Mouse (Mus musculus) lung, embryonic 14.5 days (tissue): ENCODE results near the gene Wnk2. TPM values are rescaled to one million over a fixed set of nuclear protein-coding genes. Genes with fewer than 3 reads are reported as not detected.

ENCODE experiments used
- ATAC-seq: fragments of 200-750 bp; cut with Nextera tagmentation; 2 replicates; pipeline ENCODE4 v1.8.0; 2017; ENCODE audit warnings: mild to moderate bottlenecking, moderate TSS enrichment, moderate library complexity; ENCODE audit not compliant: insufficient read depth
- DNase-seq: peaks from one replicate; pipeline ENCODE4 v3.0.0-alpha.2; 2015
- H3K27ac ChIP-seq: fragments of 300-500 bp; sonication (generic); 2 replicates; pipeline ENCODE4 v1.5.1; 2014; ENCODE audit warnings: low read depth, mild to moderate bottlenecking, moderate library complexity
- H3K27me3 ChIP-seq: fragments of 300-500 bp; sonication (generic); 2 replicates; pipeline ENCODE4 v1.6.1; 2014; ENCODE audit warnings: low read length, control low read depth; ENCODE audit not compliant: insufficient read depth
- H3K36me3 ChIP-seq: fragments of 300-500 bp; sonication (generic); 2 replicates; pipeline ENCODE4 v1.6.1; 2014; ENCODE audit warnings: control low read depth; ENCODE audit not compliant: insufficient read depth
- H3K4me1 ChIP-seq: fragments of 300-500 bp; sonication (generic); 2 replicates; pipeline ENCODE4 v1.6.1; 2014; ENCODE audit warnings: antibody characterized with exemption, control low read depth; ENCODE audit not compliant: insufficient read depth
- H3K4me2 ChIP-seq: fragments of 300-500 bp; sonication (generic); 2 replicates; pipeline ENCODE4 v1.6.1; 2014; ENCODE audit warnings: mild to moderate bottlenecking
- H3K4me3 ChIP-seq: fragments of 300-500 bp; sonication (generic); 2 replicates; pipeline ENCODE4 v1.5.1; 2014; ENCODE audit warnings: low read depth, low read length
- H3K9ac ChIP-seq: fragments of 300-500 bp; sonication (generic); 2 replicates; pipeline ENCODE4 v1.6.1; 2014
- H3K9me3 ChIP-seq: fragments of 300-500 bp; sonication (generic); 2 replicates; pipeline ENCODE4 v1.6.1; 2016; ENCODE audit warnings: low read depth, low read length, control low read depth
- CTCF ChIP-seq: IDR thresholded peaks from 2 replicates; pipeline ENCODE4 v1.5.1; 2016; ENCODE audit warnings: antibody characterized with exemption, low read depth
- WGBS: fragments of 180-500 bp; shearing (Covaris S2); extraction: QIAGEN DNeasy Blood & Tissue Kit; methylation state at CpG from one replicate; pipeline ENCODE4 v1.1.7; 2014; 5-methylcytosine and 5-hydroxymethylcytosine counted together
- polyA plus RNA-seq: library from polyadenylated mRNA; unstranded; fragments of >200 nt; fragmentation: Nextera tagmentation; extraction: Ambion mirVana; gene quantifications from 2 replicates; pipeline ENCODE4 v1.2.1, GENCODE M21; 2014

Wnk2 gene
- polyA plus RNA-seq, 1 experiment from 2014 or later, result 1.8 TPM

GRCm38 (mm10) chr13:49154621-49155020 is 6.8 kb upstream of the Wnk2 start:
- no peaks in the 10 kb centered on the region for H3K27me3 ChIP-seq
- 52% methylated on average over 7 of the region's 7 CpGs for WGBS
- no peak overlapping the region for H3K27ac ChIP-seq
- H3K36me3 ChIP-seq, result no peaks in the 10 kb centered on the region
- H3K9me3 ChIP-seq, result no peaks in the 10 kb centered on the region
- ATAC-seq, result no peak
- no peak overlapping the region for H3K4me3 ChIP-seq
- no peaks in the 10 kb centered on the region for H3K4me1 ChIP-seq
- no peak for DNase-seq
- no peak overlapping the region for H3K9ac ChIP-seq
- TF ChIP-seq CTCF, result no peak
- no peak overlapping the region for H3K4me2 ChIP-seq

- DNase-seq, result no peak
- no peak overlapping the region for H3K9ac ChIP-seq
- H3K9me3 ChIP-seq, result no peaks in the 10 kb centered on the region
- no peak for TF ChIP-seq CTCF
- H3K27me3 ChIP-seq, result 0 out of 2 replicates have a peak, but pooled peaks cover 5% of the 10 kb centered on the region
- no peak overlapping the region for H3K27ac ChIP-seq
- no peaks in the 10 kb centered on the region for H3K4me1 ChIP-seq
- H3K4me3 ChIP-seq, result no peak overlapping the region
- 66% methylated on average over 10 of the region's 10 CpGs for WGBS
- ATAC-seq, result no peak
- H3K36me3 ChIP-seq, result no peaks in the 10 kb centered on the region
- H3K4me2 ChIP-seq, result no peak overlapping the region
Observed at GRCm38 (mm10) chr13:49154028-49154427, 6.2 kb upstream of the Wnk2 start.

- no peak for TF ChIP-seq CTCF
- no peak for DNase-seq
- no peak overlapping the region for H3K4me3 ChIP-seq
- H3K9me3 ChIP-seq, result no peaks in the 10 kb centered on the region
- H3K36me3 ChIP-seq, result no peaks in the 10 kb centered on the region
- no peak overlapping the region for H3K27ac ChIP-seq
- 77% methylated on average over 4 of the region's 4 CpGs for WGBS
- no peak for ATAC-seq
- no peak overlapping the region for H3K4me2 ChIP-seq
- no peaks in the 10 kb centered on the region; the same call in 1 of the 2 replicates for H3K4me1 ChIP-seq
- peaks cover 50% of the 10 kb centered on the region for H3K27me3 ChIP-seq
- no peak overlapping the region for H3K9ac ChIP-seq
Observed at GRCm38 (mm10) chr13:49148687-49149086, 873 bp upstream of the Wnk2 start.

GRCm38 (mm10) chr13:49147007-49147857 is 582 bp downstream of the Wnk2 start:
- Histone ChIP-seq H3K4me1 (no peaks in the 10 kb centered on the region; the same call in 1 of the 2 replicates), H3K4me3 (peak overlapping the region; percentile 64), H3K27ac (no peak overlapping the region), H3K9me3 (no peaks in the 10 kb centered on the region), H3K27me3 (peaks cover 50% of the 10 kb centered on the region), H3K36me3 (no peaks in the 10 kb centered on the region), H3K9ac (peak overlapping the region; percentile 58), H3K4me2 (peak overlapping the region; percentile 96)
- ATAC-seq (peak; percentile 61), DNase-seq (peak; percentile 40)
- under 1% methylated on average over 93 of the region's 98 CpGs for WGBS
- no peak for TF ChIP-seq CTCF

- H3K9ac ChIP-seq, result peak overlapping the region; percentile 58
- no peaks in the 10 kb centered on the region for H3K9me3 ChIP-seq
- peak overlapping the region; percentile 64 for H3K4me3 ChIP-seq
- no peak for TF ChIP-seq CTCF
- under 1% methylated on average over 39 of the region's 44 CpGs for WGBS
- no peak overlapping the region for H3K27ac ChIP-seq
- peaks cover 50% of the 10 kb centered on the region for H3K27me3 ChIP-seq
- no peaks in the 10 kb centered on the region; the same call in 1 of the 2 replicates for H3K4me1 ChIP-seq
- DNase-seq (peak; percentile 15), ATAC-seq (no peak)
- H3K36me3 ChIP-seq, result no peaks in the 10 kb centered on the region
- H3K4me2 ChIP-seq, result peak overlapping the region; percentile 96
Observed at GRCm38 (mm10) chr13:49146698-49147006, 1.2 kb downstream of the Wnk2 start.

- Histone ChIP-seq H3K27ac (no peak overlapping the region), H3K27me3 (peaks cover 50% of the 10 kb centered on the region), H3K9me3 (no peaks in the 10 kb centered on the region), H3K4me3 (peak overlapping the region; percentile 64), H3K9ac (peak overlapping the region; percentile 58; the same call in 1 of the 2 replicates), H3K36me3 (no peaks in the 10 kb centered on the region), H3K4me1 (no peaks in the 10 kb centered on the region; the same call in 1 of the 2 replicates), H3K4me2 (peak overlapping the region; percentile 96)
- WGBS, result 25% methylated on average over 17 of the region's 17 CpGs
- 0 out of 2 replicates have a peak, but pooled peaks have one; percentile 6 for ATAC-seq
- no peak for TF ChIP-seq CTCF
- DNase-seq, result no peak
Observed at GRCm38 (mm10) chr13:49146040-49146697, 1.6 kb downstream of the Wnk2 start.

- Histone ChIP-seq H3K9ac (no peak overlapping the region), H3K27ac (no peak overlapping the region), H3K4me2 (no peak overlapping the region), H3K27me3 (peaks cover 50% of the 10 kb centered on the region), H3K4me3 (no peak overlapping the region), H3K9me3 (no peaks in the 10 kb centered on the region), H3K36me3 (no peaks in the 10 kb centered on the region), H3K4me1 (no peaks in the 10 kb centered on the region; the same call in 1 of the 2 replicates)
- 34% methylated on average over 7 of the region's 7 CpGs for WGBS
- no peak for TF ChIP-seq CTCF
- no peak for DNase-seq
- no peak for ATAC-seq
Observed at GRCm38 (mm10) chr13:49145396-49145795, 2.4 kb downstream of the Wnk2 start.
